Mouse (Mus musculus) embryonic facial prominence, embryonic 11.5 days (tissue): ENCODE data around the gene Gipc3. TPM values are rescaled to one million over a fixed set of nuclear protein-coding genes. Genes with fewer than 3 reads are reported as not detected.
A peak's percentile ranks its signal among the peaks of the same experiment; 100 is the strongest.

Source experiments
- ATAC-seq: fragments of 200-750 bp; cut with Nextera tagmentation; replicated peaks from 2 replicates; pipeline ENCODE4 v1.8.0; 2017; ENCODE audit warnings: low read depth; ENCODE audit not compliant: insufficient number of reproducible peaks, low FRiP score, low TSS enrichment
- DNase-seq: peaks from one replicate; pipeline ENCODE4 v3.0.0-alpha.2; 2015; ENCODE audit warnings: low spot score
- H3K27ac ChIP-seq: fragments of 300-500 bp; sonication (generic); replicated peaks from 2 replicates; pipeline ENCODE4 v1.5.1; 2014; ENCODE audit warnings: mild to moderate bottlenecking, low read depth, low read length, control low read depth
- H3K27me3 ChIP-seq: fragments of 300-500 bp; sonication (generic); 2 replicates; pipeline ENCODE4 v1.6.1; 2014; ENCODE audit warnings: mild to moderate bottlenecking, low read length, moderate library complexity, mixed read lengths; ENCODE audit not compliant: control insufficient read depth, insufficient read depth
- H3K36me3 ChIP-seq: fragments of 300-500 bp; sonication (generic); replicated peaks from 2 replicates; pipeline ENCODE4 v1.6.1; 2014; ENCODE audit warnings: low read depth, mild to moderate bottlenecking, low read length, moderate library complexity, mixed read lengths; ENCODE audit not compliant: control insufficient read depth, insufficient read depth
- H3K4me1 ChIP-seq: fragments of 300-500 bp; sonication (generic); 2 replicates; pipeline ENCODE4 v1.6.1; 2014; ENCODE audit warnings: low read length, mixed read lengths; ENCODE audit not compliant: control insufficient read depth, insufficient read depth
- H3K4me2 ChIP-seq: fragments of 300-500 bp; sonication (generic); 2 replicates; pipeline ENCODE4 v1.6.1; 2014; ENCODE audit warnings: low read depth, mild to moderate bottlenecking, control low read depth, low read length, moderate library complexity
- H3K4me3 ChIP-seq: fragments of 300-500 bp; sonication (generic); 2 replicates; pipeline ENCODE4 v1.5.1; 2014; ENCODE audit warnings: low read depth, low read length, control low read depth
- H3K9ac ChIP-seq: fragments of 300-500 bp; sonication (generic); replicated peaks from 2 replicates; pipeline ENCODE4 v1.6.1; 2014; ENCODE audit warnings: mild to moderate bottlenecking, control low read depth, low read length
- H3K9me3 ChIP-seq: fragments of 300-500 bp; sonication (generic); replicated peaks from 2 replicates; pipeline ENCODE4 v1.6.1; 2016; ENCODE audit warnings: mild to moderate bottlenecking, low read length, inconsistent platforms, mixed read lengths; ENCODE audit not compliant: control insufficient read depth
- WGBS: fragments of 180-500 bp; shearing (Covaris S2); extraction: QIAGEN DNeasy Blood & Tissue Kit; methylation state at CpG from one replicate; pipeline ENCODE4 v1.1.7; 2014; 5-methylcytosine and 5-hydroxymethylcytosine counted together
- microRNA-seq: library from miRNA; unstranded; fragments of <30 nt; microRNA quantifications from one replicate; pipeline ENCODE4, GENCODE M21; 2016; ENCODE audit warnings: borderline number of aligned reads
- polyA plus RNA-seq: library from polyadenylated mRNA; unstranded; fragments of >200 nt; fragmentation: Nextera tagmentation; extraction: Ambion mirVana; gene quantifications from 2 replicates; pipeline ENCODE4 v1.2.1, GENCODE M21; 2014

The Gipc3 gene
- polyA plus RNA-seq, 1 experiment from 2014 or later, result not detected

GRCm38 (mm10) chr10:81289811-81290210, 53.3 kb downstream of the Gipc3 start:
- H3K4me3 ChIP-seq, result no peak overlapping the region
- H3K4me2 ChIP-seq, result no peak overlapping the region
- ATAC-seq (no peak), DNase-seq (no peak)
- no peak overlapping the region for H3K9ac ChIP-seq
- peaks cover 29% of the 10 kb centered on the region for H3K27me3 ChIP-seq
- H3K9me3 ChIP-seq, result no peaks in the 10 kb centered on the region
- H3K27ac ChIP-seq, result no peak overlapping the region
- 60% methylated on average over 14 of the region's 14 CpGs for WGBS
- peaks cover 8% of the 10 kb centered on the region; the same call in 1 of the 2 replicates for H3K4me1 ChIP-seq
- no peaks in the 10 kb centered on the region for H3K36me3 ChIP-seq

- 4% methylated on average over 7 of the region's 7 CpGs for WGBS
- Histone ChIP-seq H3K27me3 (peaks cover 34% of the 10 kb centered on the region), H3K36me3 (no peaks in the 10 kb centered on the region), H3K4me3 (no peak overlapping the region), H3K27ac (no peak overlapping the region), H3K9me3 (no peaks in the 10 kb centered on the region), H3K4me2 (no peak overlapping the region), H3K9ac (no peak overlapping the region), H3K4me1 (peaks cover 5% of the 10 kb centered on the region; the same call in 1 of the 2 replicates)
- peak; percentile 74 for DNase-seq
- no peak for ATAC-seq
Measured at GRCm38 (mm10) chr10:81289278-81289677, 53.8 kb downstream of the Gipc3 start.

GRCm38 (mm10) chr10:81288601-81289000, 54.5 kb downstream of the Gipc3 start:
- H3K27me3 ChIP-seq, result peaks cover 41% of the 10 kb centered on the region
- H3K4me1 ChIP-seq, result no peaks in the 10 kb centered on the region
- ATAC-seq, result no peak
- H3K27ac ChIP-seq, result no peak overlapping the region
- 36% methylated on average over 6 of the region's 6 CpGs for WGBS
- no peak overlapping the region for H3K4me3 ChIP-seq
- no peaks in the 10 kb centered on the region for H3K9me3 ChIP-seq
- peak; percentile 60 for DNase-seq
- H3K9ac ChIP-seq, result no peak overlapping the region
- no peaks in the 10 kb centered on the region for H3K36me3 ChIP-seq
- no peak overlapping the region for H3K4me2 ChIP-seq

GRCm38 (mm10) chr10:81287513-81288157, 55.4 kb downstream of the Gipc3 start:
- 58% methylated on average over 8 of the region's 8 CpGs for WGBS
- ATAC-seq, result no peak
- Histone ChIP-seq H3K36me3 (no peaks in the 10 kb centered on the region), H3K9me3 (no peaks in the 10 kb centered on the region), H3K4me1 (no peaks in the 10 kb centered on the region), H3K4me2 (no peak overlapping the region), H3K9ac (no peak overlapping the region), H3K4me3 (no peak overlapping the region), H3K27ac (no peak overlapping the region), H3K27me3 (peaks cover 47% of the 10 kb centered on the region)
- peak; percentile 50 for DNase-seq

- Histone ChIP-seq H3K4me3 (no peak overlapping the region; the same call in 1 of the 2 replicates), H3K27me3 (peaks cover 46% of the 10 kb centered on the region), H3K4me2 (no peak overlapping the region), H3K9ac (no peak overlapping the region), H3K4me1 (no peaks in the 10 kb centered on the region), H3K9me3 (no peaks in the 10 kb centered on the region), H3K36me3 (no peaks in the 10 kb centered on the region), H3K27ac (no peak overlapping the region)
- DNase-seq, result no peak
- ATAC-seq, result no peak
- WGBS, result 43% methylated on average over 6 of the region's 6 CpGs
Measured at GRCm38 (mm10) chr10:81286586-81286985, 56.5 kb downstream of the Gipc3 start.

GRCm38 (mm10) chr10:81285694-81286450, 57.2 kb downstream of the Gipc3 start:
- Histone ChIP-seq H3K4me1 (no peaks in the 10 kb centered on the region), H3K9me3 (no peaks in the 10 kb centered on the region), H3K36me3 (no peaks in the 10 kb centered on the region), H3K27ac (no peak overlapping the region), H3K4me3 (peak overlapping the region; percentile 36), H3K27me3 (peaks cover 38% of the 10 kb centered on the region), H3K9ac (peak overlapping the region; percentile 39), H3K4me2 (peak overlapping the region; percentile 71)
- peak; percentile 96 for DNase-seq
- WGBS, result 2% methylated on average over 54 of the region's 54 CpGs
- peak; percentile 59 for ATAC-seq

Small RNA genes lying within 50 kb of the gene (microRNA-seq; reads per million reads assigned to microRNA genes)
- gene Mir6913, result not detected

Other genes starting within 250 kb of the Gipc3 start
- 0.08 TPM in 2 replicates for gene Creb3l3, start 244.4 kb downstream of the Gipc3 start, polyA plus RNA-seq
- gene Map2k2, start 237.4 kb downstream of the Gipc3 start, polyA plus RNA-seq, result 191 and 192 TPM in 2 replicates
- gene Zbtb7a, start 208.0 kb downstream of the Gipc3 start, polyA plus RNA-seq, result 4.9 and 5.5 TPM in 2 replicates
- 36.1 and 46.5 TPM in 2 replicates for gene Pias4, start 175.3 kb downstream of the Gipc3 start, polyA plus RNA-seq
- 417 and 424 TPM in 2 replicates for gene Eef2, start 166.6 kb downstream of the Gipc3 start, polyA plus RNA-seq
- gene Dapk3, start 160.3 kb downstream of the Gipc3 start, polyA plus RNA-seq, result 47.4 and 49.4 TPM in 2 replicates
- gene 4930442H23Rik, start 159.4 kb downstream of the Gipc3 start, polyA plus RNA-seq, result not detected in 2 replicates
- not detected in 2 replicates for gene Nmrk2, start 141.2 kb downstream of the Gipc3 start, polyA plus RNA-seq
- gene Atcay, start 112.4 kb downstream of the Gipc3 start, polyA plus RNA-seq, result 4.1 and 5.3 TPM in 2 replicates
- 2.5 and 2.8 TPM in 2 replicates for gene Zfr2, start 110.1 kb downstream of the Gipc3 start, polyA plus RNA-seq
- gene Matk, start 90.3 kb downstream of the Gipc3 start, polyA plus RNA-seq, result 2.6 and 4.0 TPM in 2 replicates
- gene Mrpl54, start 76.3 kb downstream of the Gipc3 start, polyA plus RNA-seq, result 203 and 205 TPM in 2 replicates
- 35.3 and 41.3 TPM in 2 replicates for gene Apba3, start 76.3 kb downstream of the Gipc3 start, polyA plus RNA-seq
- 2.5 and 3.3 TPM in 2 replicates for gene Tjp3, start 51.7 kb downstream of the Gipc3 start, polyA plus RNA-seq
- gene Pip5k1c, start 50.3 kb downstream of the Gipc3 start, polyA plus RNA-seq, result 41.5 and 46.6 TPM in 2 replicates
- gene Cactin, start 22.2 kb downstream of the Gipc3 start, polyA plus RNA-seq, result 30.1 and 30.5 TPM in 2 replicates
- gene Tbxa2r, start 14.5 kb downstream of the Gipc3 start, polyA plus RNA-seq, result 1.4 and 2.1 TPM in 2 replicates
- gene Hmg20b, start 7.2 kb upstream of the Gipc3 start, polyA plus RNA-seq, result 97.9 and 103 TPM in 2 replicates
- 3.4 and 4.0 TPM in 2 replicates for gene Mfsd12, start 14.2 kb upstream of the Gipc3 start, polyA plus RNA-seq
- gene 4930404N11Rik, start 22.6 kb upstream of the Gipc3 start, polyA plus RNA-seq, result not detected in 2 replicates
- 92.1 and 95.0 TPM in 2 replicates for gene Fzr1, start 35.2 kb upstream of the Gipc3 start, polyA plus RNA-seq
- gene Dohh, start 41.2 kb upstream of the Gipc3 start, polyA plus RNA-seq, result 45.0 and 52.5 TPM in 2 replicates
- 2.5 and 4.1 TPM in 2 replicates for gene Gm48551, start 41.2 kb upstream of the Gipc3 start, polyA plus RNA-seq
- gene Gm48552, start 45.7 kb upstream of the Gipc3 start, polyA plus RNA-seq, result 0.63 TPM in 1 of 2 replicates, not detected in the other
- 3.4 and 4.1 TPM in 2 replicates for gene Smim24, start 49.8 kb upstream of the Gipc3 start, polyA plus RNA-seq
- 13.1 and 16.1 TPM in 2 replicates for gene Nfic, start 112.4 kb upstream of the Gipc3 start, polyA plus RNA-seq
- 2.5 and 2.7 TPM in 2 replicates for gene Celf5, start 139.4 kb upstream of the Gipc3 start, polyA plus RNA-seq
- 31.9 and 44.2 TPM in 2 replicates for gene Ncln, start 153.1 kb upstream of the Gipc3 start, polyA plus RNA-seq
- 0.20 and 0.31 TPM in 2 replicates for gene S1pr4, start 156.9 kb upstream of the Gipc3 start, polyA plus RNA-seq
- 0.77 and 0.92 TPM in 2 replicates for gene Gna15, start 181.0 kb upstream of the Gipc3 start, polyA plus RNA-seq
- gene Gna11, start 201.9 kb upstream of the Gipc3 start, polyA plus RNA-seq, result 62.0 and 68.6 TPM in 2 replicates
- 303 and 321 TPM in 2 replicates for gene Aes, start 216.2 kb upstream of the Gipc3 start, polyA plus RNA-seq
- gene Tle2, start 231.3 kb upstream of the Gipc3 start, polyA plus RNA-seq, result 14.1 and 15.3 TPM in 2 replicates